Mouse (Mus musculus): ENCODE measurements around the gene Ppp1r32.

The Ppp1r32 gene

DNA sequence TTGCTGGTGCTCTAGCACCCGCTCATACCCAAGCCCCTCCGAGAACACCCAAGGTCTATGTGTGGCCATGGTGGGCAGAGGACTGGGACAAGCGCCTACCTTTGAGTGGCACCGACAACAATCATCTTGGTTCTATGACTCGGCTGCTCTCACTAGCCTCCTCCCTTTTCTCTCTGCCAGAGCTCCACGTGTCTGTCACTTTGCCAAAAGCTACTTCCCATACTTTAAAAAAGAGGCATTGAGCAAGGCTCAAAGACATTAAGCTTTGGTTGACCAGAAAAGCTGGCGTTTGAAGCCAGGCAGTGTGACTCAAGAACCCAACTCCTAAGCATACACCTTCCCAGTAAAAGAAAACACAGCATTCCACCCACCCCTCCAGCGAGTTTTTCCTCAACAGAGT lies 24.6 kb downstream of the Ppp1r32 start:
- no peak for DNase-seq (ENCODE audit: low spot score in 2 of 2)

- DNase-seq (ENCODE audit: low spot score in 2 of 2) = peak in 1 of 2 experiments; percentile 11
Observed at GRCm38 (mm10) chr19:10457484-10457800, 25.3 kb downstream of the Ppp1r32 start.

- peak; percentile 14 to 33 for DNase-seq (ENCODE audit: low spot score in 2 of 2)
Observed at GRCm38 (mm10) chr19:10456752-10457483, 25.8 kb downstream of the Ppp1r32 start, which contains the start of gene Lrrc10b. Gene Lrrc10b, minus strand, starts transcription at chr19:10457473.

DNA sequence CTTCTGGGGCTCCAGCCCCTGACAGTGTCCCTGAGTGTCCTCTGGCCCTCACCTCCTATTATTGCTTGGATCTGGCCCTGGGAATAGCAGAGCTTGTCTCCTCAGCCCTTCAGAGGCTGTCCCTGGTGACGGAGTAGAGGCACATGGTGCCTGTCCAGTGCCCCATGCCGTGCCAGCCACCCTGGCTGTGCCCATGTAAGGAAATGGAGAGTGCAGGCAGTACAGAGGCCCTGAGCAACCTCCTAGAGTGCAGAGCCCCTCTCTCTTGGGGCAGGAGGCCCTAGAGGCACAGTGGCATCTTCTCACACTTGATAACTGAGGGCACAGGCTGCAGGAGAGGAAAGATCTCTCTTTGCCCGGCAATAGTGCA lies 27.3 kb downstream of the Ppp1r32 start:
- no peak for DNase-seq (ENCODE audit: low spot score in 2 of 2)

- no peak for DNase-seq (ENCODE audit: low spot score in 2 of 2)
Observed at GRCm38 (mm10) chr19:10454718-10455436, 27.9 kb downstream of the Ppp1r32 start.

- DNase-seq (ENCODE audit: low spot score in 2 of 2) = peak in 1 of 2 experiments; percentile 66
Observed at GRCm38 (mm10) chr19:10449708-10450107, 33.0 kb downstream of the Ppp1r32 start.

- DNase-seq (ENCODE audit: low spot score in 2 of 2) = no peak
Observed at GRCm38 (mm10) chr19:10449190-10449589, 33.5 kb downstream of the Ppp1r32 start.

- DNase-seq (ENCODE audit: low spot score in 2 of 2) = no peak
Observed at GRCm38 (mm10) chr19:10448275-10448674, 34.5 kb downstream of the Ppp1r32 start.

GRCm38 (mm10) chr19:10444685-10445369 lies 37.9 kb downstream of the Ppp1r32 start:
- no peak for DNase-seq (ENCODE audit: low spot score in 2 of 2)

DNA sequence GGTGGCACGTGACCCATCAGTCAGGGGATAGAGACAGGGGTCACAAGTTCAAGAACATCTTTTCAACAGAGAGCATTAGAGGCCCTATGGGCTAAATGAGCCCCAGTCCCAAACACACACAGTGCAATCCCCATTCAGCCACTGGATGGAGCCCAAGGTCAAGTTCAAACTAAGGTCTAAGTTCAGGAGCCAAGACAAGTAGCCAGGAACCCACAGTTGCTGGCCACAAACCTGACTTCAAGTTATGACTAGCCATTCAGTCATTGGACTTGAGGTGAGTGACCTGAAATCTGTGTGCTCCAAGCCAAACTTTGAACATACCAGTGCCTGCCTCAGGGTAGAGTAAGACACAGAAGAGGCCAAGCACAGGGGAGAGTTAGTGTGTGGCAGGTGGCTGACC lies 45.2 kb downstream of the Ppp1r32 start:
- DNase-seq (ENCODE audit: low spot score in 2 of 2) = no peak

- DNase-seq (ENCODE audit: low spot score in 2 of 2) = no peak
Observed at GRCm38 (mm10) chr19:10436726-10437125, 46.0 kb downstream of the Ppp1r32 start.

GRCm38 (mm10) chr19:10435908-10436307 lies 46.8 kb downstream of the Ppp1r32 start:
- DNase-seq (ENCODE audit: low spot score in 2 of 2) = peak in 1 of 2 experiments; percentile 37

DNA sequence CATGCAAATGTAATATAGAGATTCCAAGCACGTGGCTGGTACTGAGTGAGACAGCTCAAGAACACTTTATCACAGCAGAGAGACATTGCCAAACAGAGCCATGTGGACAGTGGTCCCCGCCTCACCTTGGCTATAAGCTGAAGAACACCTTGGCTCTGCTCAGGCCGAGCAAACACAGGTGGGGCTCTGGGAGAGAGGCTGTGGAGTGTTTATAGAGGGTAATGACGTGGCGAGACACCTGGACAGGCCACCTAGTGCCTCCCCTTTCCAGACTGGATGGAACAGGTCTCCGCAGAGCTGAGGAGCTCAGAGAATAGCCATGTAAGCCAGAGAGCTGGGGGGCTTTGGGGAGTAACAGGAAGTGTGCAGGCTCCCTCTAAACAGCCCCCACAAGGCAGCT lies 47.8 kb downstream of the Ppp1r32 start:
- no peak for DNase-seq (ENCODE audit: low spot score in 2 of 2)

GRCm38 (mm10) chr19:10433879-10434540 lies 48.7 kb downstream of the Ppp1r32 start:
- no peak for DNase-seq (ENCODE audit: low spot score in 2 of 2)

- no peak for DNase-seq (ENCODE audit: low spot score in 2 of 2)
Observed at GRCm38 (mm10) chr19:10433225-10433624, 49.5 kb downstream of the Ppp1r32 start.

GRCm38 (mm10) chr19:10431841-10432240 lies 50.9 kb downstream of the Ppp1r32 start:
- DNase-seq (ENCODE audit: low spot score in 2 of 2) = no peak

- DNase-seq (ENCODE audit: low spot score in 2 of 2) = no peak
Observed at GRCm38 (mm10) chr19:10431410-10431809, 51.3 kb downstream of the Ppp1r32 start.

DNA sequence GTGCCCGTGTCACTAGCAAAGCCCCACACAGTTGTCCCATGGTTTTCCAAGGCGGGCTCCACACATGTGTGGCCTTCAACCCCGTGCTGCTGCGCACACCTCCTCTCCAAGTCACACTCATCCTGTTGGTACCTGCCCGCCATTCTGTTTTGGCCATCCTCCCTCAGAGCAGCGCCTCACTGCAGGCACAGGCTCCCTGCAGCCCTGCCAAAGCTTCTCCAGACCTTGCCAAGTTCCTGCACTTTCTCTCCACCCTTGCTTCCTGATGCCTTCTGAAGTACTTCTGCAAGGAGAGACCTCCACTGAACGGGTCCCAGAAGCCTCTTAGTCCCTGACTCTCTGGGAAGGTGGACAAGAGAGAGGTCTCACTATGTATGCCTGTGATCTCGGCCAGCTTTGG lies 53.4 kb downstream of the Ppp1r32 start:
- DNase-seq (ENCODE audit: low spot score in 2 of 2) = no peak

DNA sequence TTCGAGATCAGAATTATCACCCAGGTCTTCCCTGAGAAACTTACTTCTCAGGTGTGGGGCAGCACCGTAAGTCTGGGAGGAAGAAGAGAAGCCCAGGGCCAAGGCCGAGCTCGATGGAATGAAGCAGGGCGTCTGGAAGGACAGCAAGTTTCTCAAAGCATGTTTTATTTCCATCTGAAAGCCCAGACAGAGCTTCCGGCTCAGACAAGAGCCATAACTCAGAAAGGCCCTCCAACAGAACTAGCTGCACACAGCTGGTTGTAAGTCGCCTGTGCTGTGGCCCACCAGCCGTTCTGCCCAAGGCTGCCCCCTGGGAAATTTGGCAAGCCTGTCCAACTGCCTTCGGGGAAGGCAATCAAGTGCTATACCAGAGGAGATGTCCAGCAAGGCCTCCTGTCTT lies 55.3 kb downstream of the Ppp1r32 start:
- DNase-seq (ENCODE audit: low spot score in 2 of 2) = no peak

- DNase-seq (ENCODE audit: low spot score in 2 of 2) = no peak
Observed at GRCm38 (mm10) chr19:10426793-10427192, 55.9 kb downstream of the Ppp1r32 start.

- no peak for DNase-seq (ENCODE audit: low spot score in 2 of 2)
Observed at GRCm38 (mm10) chr19:10426312-10426711, 56.4 kb downstream of the Ppp1r32 start.
